Mouse (Mus musculus): ENCODE results near the gene Src. TPM values are rescaled to one million over a fixed set of nuclear protein-coding genes. Genes with fewer than 3 reads are reported as not detected.
"Not testable (repeated sequence)": the region's sequence is repeated elsewhere in the genome, so short reads cannot be mapped to it uniquely, and the experiment has no call there.

Src gene
- total RNA-seq, 2 experiments from 2014 or later, result 3.4 to 4.9 TPM

DNA sequence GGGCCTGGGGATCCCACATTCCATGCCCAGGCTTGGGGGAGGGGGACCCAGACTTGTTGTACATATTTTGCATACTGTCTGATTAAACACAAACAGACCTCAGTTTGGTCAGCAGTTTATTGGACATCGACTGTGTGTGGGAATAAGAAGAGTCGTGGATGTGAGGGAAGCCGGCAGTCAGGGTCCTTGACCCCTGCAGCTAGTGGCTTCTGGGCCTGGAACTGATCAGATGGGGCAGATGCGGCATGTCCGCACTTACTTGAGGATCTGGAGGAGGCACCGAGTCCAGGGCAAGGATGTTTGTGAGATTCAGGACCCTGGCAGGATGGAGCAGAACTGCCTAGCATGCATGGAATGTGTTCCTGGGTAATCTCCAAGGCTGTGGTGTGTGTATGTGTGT, 53.5 kb downstream of the Src start:
- intact Hi-C loops (cut with DNase I), result no loop called here
- no peak for DNase-seq

DNA sequence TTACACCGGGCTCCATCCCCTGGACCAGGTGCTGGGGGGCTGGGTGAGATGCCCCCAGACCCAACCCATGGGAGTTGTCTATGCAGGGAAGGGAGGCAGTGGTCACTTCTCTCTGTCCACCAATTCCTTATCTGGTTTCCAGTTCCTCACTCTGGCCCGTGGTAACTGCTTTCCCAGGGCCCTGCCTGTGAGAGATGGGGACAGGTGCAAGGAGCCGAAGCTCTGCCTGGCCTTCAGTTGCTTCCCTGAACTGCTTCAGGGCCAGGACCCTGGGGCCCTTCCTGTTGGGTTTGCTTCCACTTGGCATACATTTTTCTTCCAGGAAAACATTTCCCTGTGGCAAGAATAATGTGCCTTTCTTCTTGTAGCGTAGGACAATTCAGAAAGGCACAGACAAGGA, 54.2 kb downstream of the Src start:
- DNase-seq, result no peak
- intact Hi-C loops (cut with DNase I), result no loop called here

DNA sequence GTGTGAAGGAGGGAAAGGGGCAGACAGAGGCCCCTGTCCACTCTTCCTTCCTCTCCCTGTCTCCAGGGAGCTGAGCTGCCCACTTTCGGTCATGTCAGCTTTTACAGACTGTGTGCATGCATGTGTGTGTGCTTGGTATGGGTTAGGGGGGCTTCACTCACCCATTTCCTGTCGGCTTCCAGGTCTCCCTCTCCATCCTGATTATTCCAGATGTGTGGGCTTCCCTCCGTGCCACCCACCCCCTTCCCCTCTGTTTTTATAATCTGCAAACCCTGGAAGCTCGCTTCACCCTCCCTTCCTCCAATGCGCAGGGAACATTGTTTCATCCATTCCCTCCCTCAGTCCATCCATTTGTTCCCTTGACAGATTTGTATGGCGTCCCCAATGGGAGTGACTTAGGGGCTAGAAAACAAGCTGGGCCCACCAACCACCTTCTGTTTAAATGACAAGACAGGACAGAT, 56.1 kb downstream of the Src start:
- DNase-seq, result no peak
- intact Hi-C loops (cut with DNase I), result no loop called here

DNA sequence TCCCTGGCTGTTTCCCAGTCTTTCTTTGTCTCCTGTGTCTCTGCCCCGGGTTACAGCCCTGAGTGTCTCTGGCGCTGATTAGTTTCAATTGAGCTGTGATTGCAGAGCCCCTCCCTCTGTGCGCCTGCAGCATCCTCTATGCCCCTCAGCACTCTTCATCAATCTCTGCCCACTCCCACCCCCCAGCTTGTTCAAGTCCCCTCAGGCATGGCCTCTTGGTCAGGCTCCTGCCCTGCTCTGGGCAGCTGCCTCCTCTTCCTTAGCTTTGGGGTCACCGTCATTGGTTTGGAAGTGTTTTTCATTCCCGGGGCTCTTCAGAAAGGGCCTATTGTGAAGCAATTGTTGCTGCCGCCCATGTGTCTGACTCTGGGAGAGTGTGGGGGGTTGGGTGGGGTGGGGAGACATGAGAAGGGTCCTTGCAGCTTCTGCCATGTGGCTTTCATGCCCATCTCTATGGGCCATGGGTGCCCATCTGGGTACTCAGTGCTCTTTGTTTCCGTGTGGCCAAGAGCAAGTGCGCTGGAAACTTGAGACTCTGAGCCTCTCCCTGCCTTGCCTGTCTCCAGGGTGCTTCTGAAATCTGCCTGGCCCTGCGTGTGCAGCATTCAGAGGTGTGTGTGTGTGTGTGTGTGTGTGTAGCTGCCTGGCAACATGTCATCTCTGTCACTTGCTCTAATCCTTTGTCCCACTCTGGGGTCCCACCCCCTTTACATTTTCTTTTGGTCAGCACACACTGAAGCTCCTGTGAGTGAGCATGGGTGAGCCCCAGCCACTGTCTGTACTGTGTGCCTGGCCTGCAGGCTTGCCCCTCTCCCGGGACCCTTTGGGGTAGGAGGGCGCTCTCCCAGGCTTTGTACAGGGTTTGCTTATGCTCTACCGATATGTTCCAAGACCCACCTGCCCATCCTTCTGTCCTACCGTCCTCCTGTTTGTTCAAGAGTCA, 57.5 kb downstream of the Src start:
- DNase-seq, result no peak
- intact Hi-C loops (cut with DNase I), result no loop called here

DNA sequence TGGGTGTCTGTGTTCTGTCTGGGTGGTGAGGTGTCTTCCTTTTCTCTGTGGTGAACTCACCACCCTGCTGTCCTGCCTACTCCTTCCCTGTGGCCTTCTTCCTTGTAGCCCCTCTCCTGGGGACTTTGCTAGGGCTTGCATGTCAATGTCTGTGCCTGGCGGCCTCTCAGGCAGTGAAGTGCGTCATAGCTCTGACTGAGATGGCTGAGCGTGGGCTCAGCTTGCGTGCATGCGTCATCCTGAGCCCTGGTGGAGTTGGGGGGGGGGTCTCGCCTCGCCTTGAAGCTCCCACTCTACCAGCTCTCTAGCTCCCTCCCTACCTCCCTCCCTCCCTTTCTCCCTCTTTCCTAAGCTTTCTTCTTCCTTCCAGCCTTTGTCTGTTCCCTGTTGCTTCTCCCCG, 60.4 kb downstream of the Src start:
- intact Hi-C loops (cut with DNase I), result no loop called here
- DNase-seq, result no peak

DNA sequence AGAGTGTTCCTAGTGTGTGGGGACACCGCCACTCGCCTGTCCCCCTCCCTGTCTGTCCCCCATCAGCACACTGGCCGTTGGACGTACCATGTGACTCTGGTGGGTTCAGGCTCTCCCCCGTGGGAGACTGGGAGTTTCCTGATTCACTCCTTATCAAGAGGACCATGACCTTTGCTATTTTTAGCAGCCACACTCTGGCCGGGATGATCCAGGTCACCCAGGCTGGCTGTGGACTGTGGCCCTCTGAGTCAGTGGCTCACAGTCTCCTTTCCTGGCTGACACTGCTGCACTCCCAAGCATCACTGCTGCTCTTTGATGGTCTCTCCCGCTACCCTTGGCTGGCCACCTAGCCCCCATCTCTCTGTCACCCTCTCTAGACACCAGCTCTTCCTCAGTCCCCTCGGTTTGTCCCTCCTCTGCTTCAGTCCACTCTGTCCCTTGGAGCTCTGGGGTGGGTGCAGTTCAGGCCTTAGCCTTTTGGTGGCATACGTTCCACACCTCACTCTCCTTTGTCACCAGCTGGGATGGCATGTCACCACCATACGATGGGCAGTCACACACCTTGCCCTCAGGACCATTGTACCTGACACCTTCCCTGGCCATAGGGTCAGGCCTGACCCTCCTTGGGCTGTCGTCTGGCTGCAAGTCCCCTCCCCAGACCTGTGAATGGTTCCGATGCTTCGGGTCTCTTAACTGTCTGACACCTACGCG, 61.8 kb downstream of the Src start:
- intact Hi-C loops (cut with DNase I), result loop anchor here (1.0 kb wide), 1 partner anchor 91 kb away; the partner anchor contains the start of gene Blcap
- DNase-seq, result peak; percentile 26 to 29

DNA sequence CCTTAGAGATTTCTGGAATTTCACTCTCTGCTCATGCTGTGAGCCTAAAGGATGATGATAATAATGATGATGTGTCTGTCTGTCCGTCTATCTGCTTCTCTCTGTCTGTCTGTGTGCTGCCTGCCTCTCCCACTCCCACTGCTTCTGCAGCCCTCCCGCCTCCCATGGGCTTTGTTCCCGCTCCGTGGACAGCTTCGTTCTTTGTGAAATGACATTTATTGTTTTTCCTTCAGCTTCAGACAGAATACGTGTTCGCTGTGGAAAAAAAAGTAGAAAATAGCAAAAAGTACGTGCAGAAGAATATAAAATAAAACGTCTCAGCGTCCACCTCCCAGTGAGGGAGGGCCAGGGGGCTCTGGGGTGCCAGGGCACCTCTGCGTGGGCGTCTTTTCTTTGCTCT, 64.5 kb downstream of the Src start:
- intact Hi-C loops (cut with DNase I), result no loop called here
- no peak for DNase-seq

DNA sequence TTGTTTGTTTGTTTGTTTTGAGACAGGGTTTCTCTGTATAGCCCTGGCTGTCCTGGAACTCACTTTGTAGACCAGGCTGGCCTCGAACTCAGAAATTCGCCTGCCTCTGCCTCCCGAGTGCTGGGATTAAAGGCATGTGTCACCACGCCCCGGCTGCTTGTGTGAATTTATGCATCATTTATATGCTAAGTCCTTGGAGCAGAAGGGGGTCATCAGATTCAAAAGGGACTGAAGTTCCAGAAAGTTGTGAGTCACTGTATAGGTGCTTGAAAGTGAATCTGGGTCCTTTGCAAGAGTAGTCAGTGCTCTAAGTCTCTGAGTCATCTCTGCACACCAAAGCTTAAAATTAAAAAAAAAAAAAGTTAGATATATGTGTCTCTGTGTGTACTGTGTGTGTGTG, 68.3 kb downstream of the Src start:
- DNase-seq; intact Hi-C loops (cut with DNase I): not testable (repeated sequence)

DNA sequence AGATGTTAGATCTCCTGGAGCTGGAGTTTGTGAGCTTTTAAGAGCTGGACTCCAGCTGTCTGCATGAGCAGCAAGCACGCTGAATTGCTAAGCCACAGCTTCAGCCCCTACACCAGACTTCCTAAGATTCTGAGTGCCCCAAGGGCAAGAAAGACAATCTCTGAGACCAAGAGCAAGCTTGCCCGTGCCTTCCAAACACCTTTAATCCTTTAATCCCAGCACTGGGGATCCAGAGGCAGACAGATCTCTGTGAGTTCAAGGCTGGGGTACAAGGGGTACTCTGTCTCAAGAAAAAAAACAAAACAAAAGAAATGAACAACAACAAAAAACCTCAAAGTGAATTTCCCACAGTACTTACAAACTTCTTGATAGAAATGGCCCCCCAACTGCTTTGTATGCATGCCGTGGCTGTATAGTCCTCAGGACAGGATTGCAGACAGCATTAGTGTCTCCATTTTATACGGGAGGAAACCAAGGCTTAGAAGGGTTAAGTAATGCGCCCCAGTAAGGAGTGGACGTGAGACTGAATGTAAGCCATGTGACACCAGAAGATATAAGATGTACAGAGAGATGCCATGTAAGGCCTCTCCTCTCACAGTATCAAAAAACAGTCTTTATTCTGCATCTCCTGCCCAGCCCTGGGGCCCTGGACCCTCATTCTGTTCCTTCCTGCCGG, 68.9 kb downstream of the Src start:
- intact Hi-C loops (cut with DNase I), result no loop called here

DNA sequence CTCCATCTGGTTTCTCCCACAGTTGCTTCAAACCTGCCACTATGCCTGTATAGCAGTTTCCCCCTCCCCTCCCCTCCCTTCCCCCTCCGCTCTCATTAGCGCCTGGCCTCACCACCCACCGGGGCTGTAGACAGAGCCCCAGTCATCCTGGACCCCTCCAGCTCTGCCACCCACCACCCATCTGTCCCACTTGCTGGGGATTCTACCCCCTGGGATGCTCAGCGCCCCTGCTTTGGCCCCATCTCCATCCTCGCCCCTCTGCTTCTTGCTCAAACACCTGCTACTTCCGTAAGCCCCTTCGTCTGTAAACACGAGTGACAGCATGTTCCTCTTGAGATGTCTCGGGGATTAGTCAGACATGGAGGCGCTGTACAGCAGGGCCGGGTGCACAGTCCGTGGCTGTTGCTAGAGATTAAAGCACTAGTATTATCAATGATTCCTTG, 69.5 kb downstream of the Src start:
- DNase-seq, result no peak
- intact Hi-C loops (cut with DNase I), result no loop called here

More for the DNA sequence above, 68.9 kb downstream of the Src start:
- no peak for DNase-seq

DNA sequence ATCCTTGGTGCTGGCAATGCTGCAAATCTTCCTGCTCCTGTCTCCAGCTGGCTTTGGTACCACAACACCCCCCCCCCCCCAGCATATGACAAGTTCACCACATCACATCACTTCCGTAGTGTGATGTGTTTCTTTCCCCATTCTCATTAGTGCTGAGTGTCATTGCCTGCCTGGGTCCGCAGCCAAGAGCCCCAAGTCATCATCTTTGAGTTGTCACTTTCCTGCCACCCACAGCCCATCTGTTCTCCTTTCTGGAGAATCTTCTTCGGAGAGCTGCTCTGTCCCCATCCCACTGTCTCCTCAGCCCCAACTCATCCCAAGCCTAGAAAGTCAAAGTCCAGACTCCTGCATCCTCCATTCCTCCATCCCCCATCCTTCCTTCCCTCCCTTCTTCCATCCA, 75.0 kb downstream of the Src start:
- no peak for DNase-seq
- intact Hi-C loops (cut with DNase I), result no loop called here

DNA sequence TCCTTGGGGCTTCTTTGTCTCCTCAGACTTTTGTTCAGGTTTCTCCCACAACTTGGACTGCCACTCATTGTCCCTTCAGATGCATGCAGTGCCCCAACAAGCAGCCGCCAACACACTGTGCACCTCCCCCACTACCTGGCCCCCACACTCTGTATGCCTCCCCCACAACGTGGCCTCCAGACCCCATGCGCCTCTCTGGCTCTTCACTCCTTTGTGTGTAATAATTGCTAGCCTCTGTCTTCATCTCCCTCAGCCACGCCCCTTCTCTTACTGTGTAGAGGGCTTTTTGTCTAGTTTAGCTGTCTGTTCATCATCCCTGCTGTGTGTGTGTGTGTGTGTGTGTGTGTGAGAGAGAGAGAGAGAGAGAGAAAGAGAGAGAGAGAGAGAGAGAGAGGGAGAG, 80.3 kb downstream of the Src start:
- intact Hi-C loops (cut with DNase I), result no loop called here
- DNase-seq, result no peak

DNA sequence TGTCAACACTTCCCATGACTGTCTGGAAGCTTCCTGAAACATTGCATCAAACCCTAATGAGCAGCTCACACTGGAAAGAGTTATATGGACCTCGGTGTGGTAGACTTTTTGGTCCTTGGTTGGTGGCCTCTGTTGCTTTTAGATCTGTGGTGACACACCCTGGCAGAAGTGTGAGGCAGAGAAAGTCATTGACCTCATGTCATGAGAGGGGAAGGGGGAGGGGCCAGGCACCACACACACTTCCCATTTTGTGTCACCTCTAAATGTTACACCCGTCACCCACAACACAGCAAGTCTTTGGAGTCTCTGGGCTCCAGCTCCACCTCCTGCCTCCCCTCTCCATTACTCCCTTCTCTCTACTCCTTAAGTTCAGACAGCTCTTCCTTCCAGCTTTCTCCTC, 82.1 kb downstream of the Src start:
- DNase-seq, result no peak
- intact Hi-C loops (cut with DNase I), result no loop called here

DNA sequence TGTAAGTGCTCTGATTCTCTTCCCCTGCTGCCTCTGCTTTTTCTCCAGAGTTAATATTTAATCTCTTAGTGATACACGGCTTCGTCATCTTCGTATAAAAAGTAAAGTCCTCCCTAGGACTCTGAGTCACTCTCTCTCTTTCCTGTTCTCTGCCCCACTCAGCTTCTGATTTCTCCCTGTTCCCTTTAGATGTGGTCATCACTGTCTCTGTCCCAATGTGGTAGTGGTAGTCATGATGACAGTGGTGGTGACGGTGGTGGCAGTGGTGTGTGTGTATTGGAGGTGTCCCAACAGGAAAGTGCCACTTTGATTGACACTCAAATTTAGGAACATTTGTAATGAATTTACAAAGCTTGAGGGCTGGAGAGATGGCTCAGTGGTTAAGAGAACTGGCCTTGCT, 83.1 kb downstream of the Src start:
- DNase-seq, result no peak
- intact Hi-C loops (cut with DNase I), result no loop called here

DNA sequence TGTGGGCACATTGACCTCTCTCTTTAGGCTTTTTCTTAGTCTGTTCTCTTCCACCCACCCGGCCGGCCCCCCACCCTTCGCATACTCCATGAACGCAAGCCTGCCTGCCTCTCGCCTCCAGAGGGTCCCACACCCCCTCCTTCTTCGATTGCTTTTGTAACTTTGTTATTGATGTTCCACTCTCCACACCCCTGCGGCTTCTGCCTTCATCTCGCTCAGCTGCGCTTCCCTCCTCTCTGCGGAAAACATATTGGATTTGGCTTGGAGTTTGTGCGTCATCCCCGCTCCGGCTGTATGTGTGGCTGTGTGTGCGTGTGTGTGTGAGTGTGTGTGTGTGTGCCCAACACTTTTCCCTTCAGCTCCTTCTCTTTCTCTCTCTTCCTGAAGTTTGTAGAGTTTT, 88.5 kb downstream of the Src start:
- no peak for DNase-seq
- intact Hi-C loops (cut with DNase I), result no loop called here

DNA sequence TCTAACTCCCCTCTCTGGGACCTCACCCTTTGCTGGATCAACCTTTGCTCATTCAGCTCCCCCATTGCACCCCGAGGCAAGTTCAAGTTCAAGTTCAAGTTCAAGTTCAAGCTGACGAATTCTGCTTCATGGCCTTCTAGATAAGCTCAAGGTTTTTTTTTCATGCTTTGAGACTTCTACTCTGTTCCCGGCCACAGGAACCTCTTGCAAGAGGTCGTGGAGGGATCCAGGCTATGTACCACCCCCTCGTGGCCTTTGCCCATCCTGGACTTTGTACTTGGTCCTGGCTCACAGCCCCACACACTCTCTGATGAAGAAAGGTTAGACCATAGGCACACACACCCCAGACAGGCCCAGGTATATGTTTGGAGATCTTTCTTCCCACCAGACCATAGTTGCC, 90.9 kb downstream of the Src start:
- intact Hi-C loops (cut with DNase I), result no loop called here
- DNase-seq, result no peak

DNA sequence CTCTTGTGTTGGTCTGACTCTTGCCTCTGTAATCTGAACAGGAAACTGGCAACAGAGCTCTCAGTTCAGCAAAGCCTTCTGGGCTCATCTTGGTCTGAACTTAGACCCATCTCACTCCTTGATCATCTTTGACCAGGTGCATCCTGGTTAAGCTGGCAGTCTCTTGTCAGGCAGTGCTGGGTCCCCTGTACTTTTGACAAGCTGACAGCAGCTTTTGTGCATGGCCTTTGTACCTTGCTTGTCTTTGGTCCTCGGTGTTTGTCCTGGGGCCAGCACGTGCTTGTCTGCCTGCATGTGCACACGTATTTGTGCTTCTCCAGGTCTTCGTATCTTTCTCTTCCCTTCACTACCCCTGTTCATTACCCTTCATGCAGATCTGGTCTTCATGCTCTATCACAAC, 91.8 kb downstream of the Src start:
- DNase-seq, result no peak
- intact Hi-C loops (cut with DNase I), result no loop called here

DNA sequence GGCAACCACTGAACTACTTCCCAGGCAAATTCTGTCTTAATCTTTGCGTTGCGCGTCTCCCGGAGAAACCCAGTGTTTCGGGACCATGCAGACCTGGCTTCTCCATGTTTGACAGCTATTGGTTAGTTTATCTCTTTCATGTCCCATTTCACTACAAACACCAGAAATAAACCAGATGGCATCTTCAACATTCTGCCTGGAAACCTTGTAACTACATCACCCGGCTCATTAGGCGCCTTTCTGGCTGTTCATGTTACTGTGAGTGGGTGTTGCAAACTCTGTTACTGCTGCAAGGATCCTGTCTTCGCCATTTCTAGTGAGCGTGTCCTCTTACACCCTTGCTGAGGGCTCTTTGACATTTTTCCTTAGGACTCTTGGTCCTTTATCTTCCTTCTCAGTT, 94.6 kb downstream of the Src start:
- intact Hi-C loops (cut with DNase I), result no loop called here
- no peak for DNase-seq

DNA sequence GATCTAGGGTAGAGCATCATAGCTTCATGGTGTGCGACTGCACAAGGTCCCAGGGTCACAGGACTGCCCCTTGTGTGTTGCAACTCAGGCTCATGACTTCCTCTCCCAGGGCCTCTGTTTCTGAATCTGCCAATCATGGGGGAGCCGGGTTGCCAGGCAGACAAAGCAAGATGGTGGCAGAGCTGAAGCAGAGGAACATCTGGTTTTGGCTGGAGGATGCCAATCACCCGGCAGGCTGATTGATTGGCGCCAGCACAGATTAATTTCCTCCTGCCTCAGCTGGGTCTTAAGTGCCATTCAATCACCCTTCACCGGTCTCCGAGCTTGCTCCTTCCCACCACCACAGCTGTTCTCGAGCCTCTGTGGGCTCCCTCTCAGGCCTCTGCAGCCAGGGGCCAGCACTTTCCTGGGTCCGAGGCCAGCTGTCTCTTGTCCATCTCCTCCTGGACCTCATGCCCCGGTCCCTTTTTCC, 95.5 kb downstream of the Src start:
- no peak for DNase-seq
- intact Hi-C loops (cut with DNase I), result no loop called here

DNA sequence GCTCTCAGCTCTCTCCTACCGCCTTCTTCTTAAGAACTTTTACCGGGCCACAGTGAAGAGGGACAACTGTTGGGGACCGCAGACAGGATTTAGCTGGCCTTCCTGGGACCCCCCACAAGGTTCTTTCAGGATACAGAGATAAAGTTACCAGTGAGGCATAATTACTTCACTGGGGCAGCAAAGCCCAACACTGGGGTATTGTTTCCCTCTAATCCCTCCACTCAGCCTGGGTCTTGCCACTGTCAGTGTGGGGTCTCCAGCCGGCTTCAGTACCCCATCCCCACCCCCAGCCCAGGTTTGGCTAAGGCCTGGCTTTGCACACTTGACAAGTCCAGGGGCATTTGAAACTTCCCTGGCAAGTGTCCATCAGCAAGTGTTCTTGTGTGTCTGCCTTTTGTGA, 96.1 kb downstream of the Src start:
- intact Hi-C loops (cut with DNase I), result no loop called here
- DNase-seq, result no peak

DNA sequence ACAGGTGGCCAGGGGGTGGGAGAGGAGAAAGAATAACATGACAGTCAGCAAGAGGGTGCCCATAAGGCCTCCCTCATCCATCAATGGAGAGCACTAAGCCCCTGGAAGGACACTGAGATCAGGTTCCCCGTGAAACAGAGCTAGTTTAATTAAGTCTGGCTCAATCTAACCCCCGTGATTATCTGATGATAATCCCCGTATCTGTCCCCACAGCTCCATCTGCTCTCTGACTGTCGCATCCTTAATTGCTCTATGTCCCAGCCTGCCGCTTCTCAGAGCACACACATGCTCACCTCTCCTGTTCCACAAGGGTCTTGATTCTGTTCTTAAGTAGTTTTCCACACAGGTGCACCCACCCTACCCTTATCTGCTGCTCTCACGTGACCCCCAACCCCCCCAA, 99.3 kb downstream of the Src start:
- intact Hi-C loops (cut with DNase I), result no loop called here

More for the DNA sequence above, 99.3 kb downstream of the Src start:
- DNase-seq, result no peak
